Comparison of ENCODE assay signal across 22 mouse cellular contexts in the genomic region with DNA sequence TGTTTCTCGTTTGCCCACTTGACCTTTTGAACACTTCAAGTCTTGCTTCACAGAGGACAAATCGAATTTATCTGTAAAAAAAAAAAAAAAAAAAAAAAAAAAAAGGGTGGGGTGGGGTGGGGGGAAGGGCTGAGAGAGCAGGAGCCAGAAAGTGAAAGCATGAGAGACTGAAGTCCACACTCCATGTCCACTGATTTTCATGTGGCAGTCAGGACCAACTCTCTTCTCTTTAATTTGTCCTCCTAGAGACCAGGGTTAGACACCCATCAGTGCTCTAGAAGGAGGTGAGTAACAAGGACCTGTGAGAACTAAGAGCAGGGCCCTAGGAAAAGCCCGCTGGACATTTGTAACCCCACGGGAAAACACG. TPM values are rescaled to one million over a fixed set of nuclear protein-coding genes. Genes with fewer than 3 reads are reported as not detected.
DNase-seq lines count a peak whose midpoint lies in the region; ATAC-seq and TF ChIP-seq lines count a peak whose summit lies in the region.
"Had no signal": no experiment of that assay in that cellular context is flagged by ENCODE, and none has a peak within 500 bp of the region (broad histone marks: within the 10 kb centered on the region; RNA-seq: fewer than 3 reads in every experiment).

No protein-coding gene starts in this region.

- no peaks in the 10 kb centered on the region for H3K36me3 ChIP-seq in liver, adult 2 months (ENCODE audit: control insufficient read depth, insufficient read depth, low read length)
- H3K36me3 ChIP-seq in MEL (ENCODE audit: control insufficient read depth in 1 of 2, insufficient read depth in 2 of 2, low read length in 2 of 2), result no peaks in the 10 kb centered on the region; a peak in 2 of 4 replicates
- no peaks in the 10 kb centered on the region for H3K36me3 ChIP-seq in intestine, postnatal 0 days (ENCODE audit: control insufficient read depth, insufficient read depth)
- H3K36me3 ChIP-seq in stomach, embryonic 16.5 days (ENCODE audit: control insufficient read depth, insufficient read depth, low read length), result no peaks in the 10 kb centered on the region
- H3K36me3 ChIP-seq: embryonic facial prominence, embryonic 13.5 days; forebrain, embryonic 12.5 days; G1E; hindbrain, embryonic 12.5 days had no signal

- H3K4me2 ChIP-seq in intestine, postnatal 0 days (replicated peaks; ENCODE audit: low read depth), result peak overlapping the region; percentile 52
- H3K4me2 ChIP-seq in stomach, embryonic 16.5 days (ENCODE audit: low read depth, low read length), result peak overlapping the region; percentile 30; the same call in 1 of the 2 replicates
- H3K4me2 ChIP-seq: embryonic facial prominence, embryonic 13.5 days; forebrain, embryonic 12.5 days; hindbrain, embryonic 12.5 days had no signal

- no peak for TF ChIP-seq EP300 in MEL (IDR thresholded peaks at IDR 0.05; ENCODE audit: low read depth in 1 of 2, low read length in 2 of 2)

- no peaks in the 10 kb centered on the region for H3K79me2 ChIP-seq in liver, adult 2 months (ENCODE audit: control insufficient read depth, insufficient read depth, low read length)
- H3K79me2 ChIP-seq in MEL (ENCODE audit: control insufficient read depth, insufficient read depth, low read length, poor library complexity), result no peaks in the 10 kb centered on the region

- no peaks in the 10 kb centered on the region for H3K9me3 ChIP-seq in MEL (replicated peaks; ENCODE audit: insufficient read depth, low read length)
- H3K9me3 ChIP-seq in intestine, postnatal 0 days (ENCODE audit: control insufficient read depth), result no peaks in the 10 kb centered on the region
- H3K9me3 ChIP-seq in stomach, embryonic 16.5 days (replicated peaks; ENCODE audit: control insufficient read depth, low read length), result no peaks in the 10 kb centered on the region
- H3K9me3 ChIP-seq: embryonic facial prominence, embryonic 13.5 days; forebrain, embryonic 12.5 days; G1E; hindbrain, embryonic 12.5 days had no signal

- no peak for TF ChIP-seq CTCF in liver, adult 2 months (IDR thresholded peaks at IDR 0.05; ENCODE audit: low read depth, low read length)
- no peak for TF ChIP-seq CTCF in MEL (IDR thresholded peaks at IDR 0.05 in 2 of 3, conservative IDR thresholded peaks at IDR 0.05 in 1 of 3; ENCODE audit: control insufficient read depth in 1 of 3, insufficient read depth in 1 of 3, low read depth in 2 of 3, low read length in 3 of 3, poor library complexity in 1 of 3, severe bottlenecking in 1 of 3)
- no peak for TF ChIP-seq CTCF in intestine, postnatal 0 days (IDR thresholded peaks at IDR 0.05; ENCODE audit: low read depth)

- H3K9ac ChIP-seq in liver, adult 2 months (ENCODE audit: low read depth, low read length), result no peak overlapping the region
- H3K9ac ChIP-seq in MEL (ENCODE audit: control insufficient read depth, low read depth, low read length, poor library complexity, severe bottlenecking), result no peak overlapping the region
- no peak overlapping the region for H3K9ac ChIP-seq in intestine, postnatal 0 days (ENCODE audit: low read depth, low read length)
- no peak overlapping the region for H3K9ac ChIP-seq in stomach, embryonic 16.5 days (ENCODE audit: low read length)
- H3K9ac ChIP-seq: embryonic facial prominence, embryonic 13.5 days; forebrain, embryonic 12.5 days; hindbrain, embryonic 12.5 days had no signal

- DNase-seq in liver, adult 2 months (ENCODE audit: extremely low read depth, low read depth, low spot score), result no peak
- DNase-seq in liver, result no peak
- DNase-seq in MEL (ENCODE audit: low read depth, low spot score), result no peak
- DNase-seq in left cerebral cortex, adult 8-10 months (ENCODE audit: low spot score in 2 of 2), result no peak
- DNase-seq in ovary, postnatal 36 days (ENCODE audit: low spot score), result no peak
- DNase-seq: adrenal gland, postnatal 14 days; cerebellum, adult 11-12 months; cerebellum, adult 9-11 months; cerebellum, postnatal 36 days; gastrocnemius, postnatal 10 days; heart, postnatal 10 days; heart, postnatal 4 days had no signal

- peak overlapping the region; percentile 95 for H3K27ac ChIP-seq in liver, adult 2 months (replicated peaks; ENCODE audit: insufficient read depth, low read depth, low read length)
- H3K27ac ChIP-seq in MEL (ENCODE audit: control insufficient read depth, low read depth, low read length), result no peak overlapping the region
- peak overlapping the region; percentile 50 for H3K27ac ChIP-seq in intestine, postnatal 0 days (ENCODE audit: low read depth, low read length)
- 0 out of 2 replicates have a peak overlapping the region, but pooled peaks have one; percentile 46 for H3K27ac ChIP-seq in stomach, embryonic 16.5 days (ENCODE audit: low read length)
- H3K27ac ChIP-seq: embryonic facial prominence, embryonic 13.5 days; forebrain, embryonic 12.5 days; hindbrain, embryonic 12.5 days had no signal

- H3K27me3 ChIP-seq in liver, adult 2 months (ENCODE audit: control insufficient read depth, insufficient read depth, low read length), result no peaks in the 10 kb centered on the region
- H3K27me3 ChIP-seq in MEL (ENCODE audit: control insufficient read depth in 1 of 2, insufficient read depth in 2 of 2, low read length in 2 of 2), result no peaks in the 10 kb centered on the region
- H3K27me3 ChIP-seq in intestine, postnatal 0 days (replicated peaks; ENCODE audit: control insufficient read depth, insufficient read depth, low read length), result no peaks in the 10 kb centered on the region
- H3K27me3 ChIP-seq in stomach, embryonic 16.5 days (ENCODE audit: control insufficient read depth, insufficient read depth, low read length), result no peaks in the 10 kb centered on the region
- H3K27me3 ChIP-seq: embryonic facial prominence, embryonic 13.5 days; hindbrain, embryonic 12.5 days had no signal

- peaks cover 5% of the 10 kb centered on the region for H3K4me1 ChIP-seq in liver, adult 2 months (ENCODE audit: control insufficient read depth, insufficient read depth, low read length)
- H3K4me1 ChIP-seq in MEL (ENCODE audit: control insufficient read depth in 1 of 2, insufficient read depth in 2 of 2, low read length in 2 of 2), result 0 out of 4 replicates have a peak, but pooled peaks cover 0 to 3% of the 10 kb centered on the region in 2 experiments
- no peaks in the 10 kb centered on the region for H3K4me1 ChIP-seq in intestine, postnatal 0 days (replicated peaks; ENCODE audit: control insufficient read depth, insufficient read depth, low read length)
- 0 out of 2 replicates have a peak, but pooled peaks cover 3% of the 10 kb centered on the region for H3K4me1 ChIP-seq in stomach, embryonic 16.5 days (ENCODE audit: control insufficient read depth, insufficient read depth, low read length)
- H3K4me1 ChIP-seq: forebrain, embryonic 12.5 days; hindbrain, embryonic 12.5 days had no signal

- peak; percentile 28 for ATAC-seq in intestine, postnatal 0 days
- ATAC-seq in stomach, embryonic 16.5 days (ENCODE audit: insufficient read depth, low FRiP score), result peak; percentile 35; the same call in 1 of the 2 replicates
- ATAC-seq: activated CD4-positive, CD25-positive, alpha-beta regulatory T cell, adult 4 months; forebrain, embryonic 16.5 days; hindbrain, embryonic 16.5 days; Patski had no signal

- 53% methylated on average over 5 of the region's 5 CpGs for WGBS in liver, adult 2 months
- WGBS in intestine, postnatal 0 days, result 49% methylated on average over 5 of the region's 5 CpGs
- 73% methylated on average over 5 of the region's 5 CpGs for WGBS in stomach, embryonic 16.5 days

- no peak for TF ChIP-seq POLR2A in liver, adult 2 months (IDR thresholded peaks at IDR 0.05; ENCODE audit: extremely low read depth, insufficient read depth, low read length)
- no peak for TF ChIP-seq POLR2A in MEL (IDR thresholded peaks at IDR 0.05; ENCODE audit: control insufficient read depth in 1 of 2, insufficient read depth in 1 of 2, low read depth in 1 of 2, low read length in 2 of 2, poor library complexity in 1 of 2)

- H3K4me3 ChIP-seq in liver, adult 2 months (ENCODE audit: insufficient read depth, low read depth, low read length), result no peak overlapping the region
- no peak overlapping the region for H3K4me3 ChIP-seq in MEL (ENCODE audit: control insufficient read depth in 1 of 2, insufficient read depth in 1 of 2, low read depth in 2 of 2, low read length in 2 of 2)
- H3K4me3 ChIP-seq in intestine, postnatal 0 days (ENCODE audit: low read depth, low read length), result no peak overlapping the region
- no peak overlapping the region; the same call in 1 of the 2 replicates for H3K4me3 ChIP-seq in stomach, embryonic 16.5 days (replicated peaks; ENCODE audit: low read length)
- H3K4me3 ChIP-seq: embryonic facial prominence, embryonic 13.5 days; forebrain, embryonic 12.5 days; hindbrain, embryonic 12.5 days had no signal

- TF ChIP-seq RAD21 in MEL (IDR thresholded peaks at IDR 0.05; ENCODE audit: low read depth, low read length), result no peak

TF ChIP-seq in MEL, 35 proteins besides CTCF, POLR2A, EP300 and RAD21:
- TF ChIP-seq USF1 (IDR thresholded peaks at IDR 0.05; ENCODE audit: low read depth, low read length), result no peak
- 0 out of 2 replicates have a peak, but pooled peaks have one; percentile 29 for TF ChIP-seq ZNF384 (IDR thresholded peaks at IDR 0.05; ENCODE audit: low read depth, low read length)

RNA-seq across cellular contexts. Expression of a gene that starts 32.7 kb away (rescaled TPM):
- total RNA-seq in liver, adult 2 months (2014; rRNA removed), result 15.4 and 19.9 TPM in 2 replicates
- polyA plus RNA-seq in liver, adult 2 months (2012; rRNA removed), result 5.6 and 7.5 TPM in 2 replicates
- 7.5 and 7.9 TPM in 2 replicates for total RNA-seq in MEL (2012; rRNA removed)
- 10 to 100 TPM in 1 of 2 experiments, not detected in 1; 11.6 TPM for polyA plus RNA-seq in MEL (2012; ENCODE audit: insufficient read depth in 1 of 2, insufficient read length in 2 of 2, low read depth in 1 of 2, low replicate concordance in 2 of 2, missing spikeins in 1 of 2)
- 27.1 and 27.2 TPM in 2 replicates for polyA plus RNA-seq in intestine, postnatal 0 days (2015; fragmentation: Nextera tagmentation; extraction: Ambion mirVana)
- 21.1 and 24.3 TPM in 2 replicates for polyA plus RNA-seq in stomach, embryonic 16.5 days (2015; fragmentation: Nextera tagmentation; extraction: Ambion mirVana)
- total RNA-seq in left cerebral cortex, adult 8-10 months (2022), result 10 to 100 TPM; 36.7 to 41.5 (median 37.7) TPM
